Mouse (Mus musculus) cerebellum, adult 11-12 months (tissue): Measurements from ENCODE around the gene Usp40.
"Not testable (repeated sequence)": the region's sequence is repeated elsewhere in the genome, so short reads cannot be mapped to it uniquely, and the experiment has no call there.

ENCODE experiments used
- DNase-seq: peaks from one replicate; pipeline ENCODE4 v3.0.0; 2022

The Usp40 gene

GRCm38 (mm10) chr1:88008211-88008697 is at the start of gene Usp40:
Usp40 (minus strand) TSS chr1:88008551.
- peak; percentile 60 for DNase-seq

GRCm38 (mm10) chr1:88055088-88055487 is 46.7 kb upstream of the Usp40 start, which contains the start of gene Ugt1a10:
Ugt1a10 (plus strand) TSS chr1:88055388.
- no peak for DNase-seq

- not testable (repeated sequence) for DNase-seq
Observed at GRCm38 (mm10) chr1:88047408-88047807, 39.1 kb upstream of the Usp40 start.

GRCm38 (mm10) chr1:88044832-88045437 is 36.6 kb upstream of the Usp40 start:
- DNase-seq: peak; percentile 18

- not testable (repeated sequence) for DNase-seq
Observed at GRCm38 (mm10) chr1:88043044-88043443, 34.7 kb upstream of the Usp40 start.

GRCm38 (mm10) chr1:88025244-88025643 is 16.9 kb upstream of the Usp40 start:
- not testable (repeated sequence) for DNase-seq

- DNase-seq: no peak
Observed at GRCm38 (mm10) chr1:88015371-88015770, 7.0 kb upstream of the Usp40 start.

GRCm38 (mm10) chr1:88014671-88015070 is 6.3 kb upstream of the Usp40 start:
- no peak for DNase-seq

GRCm38 (mm10) chr1:88014194-88014593 is 5.8 kb upstream of the Usp40 start:
- DNase-seq: no peak

- DNase-seq: no peak
Observed at GRCm38 (mm10) chr1:88013726-88014125, 5.4 kb upstream of the Usp40 start.

GRCm38 (mm10) chr1:88009521-88009920 is 1.2 kb upstream of the Usp40 start:
- DNase-seq: no peak

- no peak for DNase-seq
Observed at GRCm38 (mm10) chr1:88008735-88009134, 384 bp upstream of the Usp40 start.

GRCm38 (mm10) chr1:88007692-88008210 is 600 bp downstream of the Usp40 start:
- DNase-seq: no peak

- DNase-seq: no peak
Observed at GRCm38 (mm10) chr1:87992716-87993115, 15.6 kb downstream of the Usp40 start.

GRCm38 (mm10) chr1:87982291-87982690 is 26.1 kb downstream of the Usp40 start:
- no peak for DNase-seq

GRCm38 (mm10) chr1:87970381-87970780 is 38.0 kb downstream of the Usp40 start:
- DNase-seq: no peak

- no peak for DNase-seq
Observed at GRCm38 (mm10) chr1:87961459-87962167, 46.7 kb downstream of the Usp40 start.

- DNase-seq: no peak
Observed at GRCm38 (mm10) chr1:87960752-87961151, 47.6 kb downstream of the Usp40 start.

GRCm38 (mm10) chr1:87959998-87960431 is 48.3 kb downstream of the Usp40 start:
- DNase-seq: no peak

- no peak for DNase-seq
Observed at GRCm38 (mm10) chr1:87959532-87959931, 48.8 kb downstream of the Usp40 start.

GRCm38 (mm10) chr1:87958931-87959330 is 49.4 kb downstream of the Usp40 start:
- DNase-seq: no peak

GRCm38 (mm10) chr1:87953073-87953472 is 55.3 kb downstream of the Usp40 start:
- DNase-seq: no peak

GRCm38 (mm10) chr1:87951641-87952040 is 56.7 kb downstream of the Usp40 start:
- no peak for DNase-seq

GRCm38 (mm10) chr1:87947681-87948091 is 60.7 kb downstream of the Usp40 start:
- peak; percentile 45 for DNase-seq
